Mouse (Mus musculus): ENCODE data around the gene Mapk7.

Mapk7 gene

DNA sequence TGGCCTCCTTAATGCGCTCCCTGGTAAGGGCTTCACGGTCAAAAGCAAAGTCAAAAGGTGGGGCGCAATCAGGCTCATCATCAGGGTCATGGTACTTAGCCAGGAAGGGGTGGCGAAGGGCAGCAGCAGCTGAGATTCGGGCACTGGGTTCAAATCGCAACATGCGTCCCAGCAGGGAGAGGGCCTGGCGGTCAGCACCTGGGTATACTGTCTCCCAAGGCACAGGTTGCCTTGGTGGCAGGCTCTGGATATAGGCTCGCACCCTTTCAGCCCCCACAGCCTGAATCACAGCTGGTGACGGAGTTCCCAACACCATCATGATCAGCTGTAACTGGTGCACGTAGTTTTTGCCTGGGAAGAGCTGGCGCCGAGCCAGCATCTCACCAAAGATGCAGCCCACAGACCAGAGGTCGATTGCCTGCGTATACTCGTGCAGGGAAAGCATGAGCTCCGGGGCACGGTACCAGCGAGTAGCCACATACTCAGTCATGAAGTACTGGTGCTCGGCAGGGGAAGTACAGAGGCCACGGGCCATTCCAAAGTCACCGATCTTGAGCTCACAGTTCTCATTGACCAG lies 3.2 kb downstream of the Mapk7 start:
- no peak for DNase-seq (ENCODE audit: low spot score in 2 of 2)

DNA sequence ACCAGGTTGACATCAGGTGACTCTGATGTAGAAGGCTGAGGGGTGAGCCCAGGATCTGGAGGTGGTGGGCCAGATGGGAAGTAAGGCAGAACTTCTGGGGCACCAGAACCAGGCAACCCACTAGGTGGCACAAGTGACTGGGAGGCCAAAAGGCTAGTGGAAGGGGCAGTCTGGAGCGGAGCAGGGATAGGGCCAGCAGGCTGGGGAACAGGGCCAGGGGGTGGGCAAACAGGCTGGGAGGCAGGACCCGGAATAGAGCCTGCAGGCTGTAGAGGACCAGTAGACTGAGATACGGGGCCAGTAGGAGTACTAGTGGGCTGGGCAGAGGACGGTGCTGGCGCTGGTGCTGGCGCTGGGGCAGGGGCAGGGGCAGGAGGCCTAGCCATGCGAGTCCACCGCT lies 4.3 kb downstream of the Mapk7 start:
- DNase-seq (ENCODE audit: low spot score in 2 of 2) = no peak

GRCm38 (mm10) chr11:61489085-61489484 lies 5.1 kb downstream of the Mapk7 start:
- DNase-seq (ENCODE audit: low spot score in 2 of 2) = no peak

DNA sequence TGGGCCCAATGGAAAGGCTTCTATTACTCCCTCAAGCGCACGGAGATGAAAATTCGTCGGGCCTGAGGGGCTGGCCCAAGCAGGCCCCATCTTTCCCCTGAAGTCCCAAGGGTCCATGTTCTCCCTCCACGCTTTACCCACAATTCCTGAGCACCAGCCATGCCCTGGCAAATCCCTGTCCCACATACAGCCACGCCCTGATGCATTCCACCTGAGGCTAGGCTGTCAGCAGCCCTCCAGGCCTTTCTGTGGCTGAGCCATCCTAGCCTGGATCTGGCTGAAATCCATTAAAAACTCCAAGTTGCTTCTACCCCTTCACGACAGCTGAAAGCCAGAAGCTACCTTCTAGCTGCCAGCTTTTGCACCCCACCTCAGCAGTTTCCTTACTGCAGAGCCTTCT lies 6.3 kb downstream of the Mapk7 start:
- DNase-seq (ENCODE audit: low spot score in 2 of 2) = no peak

- no peak for DNase-seq (ENCODE audit: low spot score in 2 of 2)
Measured at GRCm38 (mm10) chr11:61487401-61487800, 6.8 kb downstream of the Mapk7 start.

DNA sequence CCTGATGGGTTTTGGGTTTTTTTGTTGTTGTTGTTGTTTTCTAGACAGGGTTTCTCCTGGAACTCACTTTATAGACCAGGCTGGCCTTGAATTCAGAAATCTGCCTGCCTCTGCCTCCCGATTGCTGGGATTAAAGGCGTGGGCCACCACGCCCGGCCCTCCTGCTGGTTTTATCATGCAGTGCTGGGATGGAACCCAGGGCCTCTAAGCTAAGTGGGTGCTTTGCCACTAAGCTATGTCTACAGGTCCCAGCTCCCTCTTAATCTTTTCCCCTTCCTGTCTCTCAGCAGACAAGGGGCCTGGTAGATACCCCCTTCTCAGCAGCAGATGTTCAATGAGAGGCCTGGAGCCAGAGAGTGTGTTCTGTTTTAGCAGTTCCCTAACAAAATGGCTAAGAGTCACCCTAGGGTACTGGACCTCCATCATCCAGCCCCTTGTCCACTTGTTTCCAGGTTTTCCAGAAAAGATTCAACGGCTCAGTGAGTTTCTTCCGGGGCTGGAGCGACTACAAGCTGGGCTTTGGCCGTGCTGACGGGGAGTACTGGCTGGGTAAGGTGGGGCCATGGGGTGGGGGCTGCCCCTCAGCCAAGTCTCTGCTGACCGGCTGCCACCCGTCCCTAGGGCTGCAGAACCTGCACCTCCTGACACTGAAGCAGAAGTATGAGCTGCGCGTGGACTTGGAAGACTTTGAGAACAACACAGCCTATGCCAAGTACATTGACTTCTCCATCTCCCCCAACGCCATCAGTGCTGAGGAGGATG lies 7.6 kb downstream of the Mapk7 start:
- no peak for DNase-seq (ENCODE audit: low spot score in 2 of 2)

GRCm38 (mm10) chr11:61485541-61486457 lies 8.4 kb downstream of the Mapk7 start:
- DNase-seq (ENCODE audit: low spot score in 2 of 2) = no peak

DNA sequence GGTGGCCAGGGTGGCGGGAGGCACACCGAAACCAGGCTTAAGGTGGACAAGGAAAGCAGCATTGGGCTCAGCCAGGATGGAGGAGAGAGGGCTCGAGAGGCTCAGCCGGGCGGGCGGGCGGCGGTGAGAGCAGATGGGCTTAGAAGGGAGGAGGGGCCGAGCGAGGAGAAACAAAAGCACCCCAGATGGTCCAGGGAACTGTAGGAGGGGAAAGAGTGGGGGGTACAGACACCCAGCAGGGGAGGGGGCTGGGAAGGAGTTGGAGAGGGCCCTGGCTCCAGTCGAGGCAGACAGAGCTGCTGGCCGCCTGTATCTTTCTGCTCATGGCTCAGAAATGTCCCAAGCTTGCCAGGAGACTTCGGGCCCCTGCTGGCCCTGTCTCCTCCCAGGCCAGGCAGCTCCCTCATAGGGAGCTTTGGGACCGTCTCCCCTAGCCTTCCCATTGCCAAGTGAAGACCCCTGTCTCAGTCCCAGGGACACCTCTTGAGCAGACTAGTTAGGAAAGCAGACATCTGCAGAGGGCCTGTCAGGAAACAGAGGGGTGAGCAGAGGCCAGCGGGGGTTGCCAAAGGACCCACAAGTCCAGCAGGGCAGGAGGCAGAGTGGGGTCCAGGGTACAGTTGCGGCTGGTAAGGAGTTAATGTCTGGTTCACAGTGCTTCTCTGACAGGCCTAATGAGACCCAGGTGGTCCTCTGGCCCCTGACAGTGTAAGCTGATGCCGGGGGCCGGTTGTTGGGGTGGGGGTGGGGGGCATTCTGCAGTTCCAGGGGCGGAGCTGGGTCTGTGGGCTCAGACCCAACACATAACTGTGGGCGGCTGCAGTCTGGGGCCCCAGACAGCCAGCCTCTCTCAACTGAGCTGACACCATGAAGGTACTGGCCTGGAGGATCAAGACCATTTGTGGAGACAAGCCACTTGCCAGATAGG lies 9.3 kb downstream of the Mapk7 start, which contains the start of gene Mfap4:
TSS of gene Mfap4 (plus strand) at position 819 of the 928 bp plus-strand sequence.
- no peak for DNase-seq (ENCODE audit: low spot score in 2 of 2)

- no peak for DNase-seq (ENCODE audit: low spot score in 2 of 2)
Measured at GRCm38 (mm10) chr11:61484256-61484612, 10.0 kb downstream of the Mapk7 start.

- DNase-seq (ENCODE audit: low spot score in 2 of 2) = no peak
Measured at GRCm38 (mm10) chr11:61483226-61483845, 10.9 kb downstream of the Mapk7 start.

DNA sequence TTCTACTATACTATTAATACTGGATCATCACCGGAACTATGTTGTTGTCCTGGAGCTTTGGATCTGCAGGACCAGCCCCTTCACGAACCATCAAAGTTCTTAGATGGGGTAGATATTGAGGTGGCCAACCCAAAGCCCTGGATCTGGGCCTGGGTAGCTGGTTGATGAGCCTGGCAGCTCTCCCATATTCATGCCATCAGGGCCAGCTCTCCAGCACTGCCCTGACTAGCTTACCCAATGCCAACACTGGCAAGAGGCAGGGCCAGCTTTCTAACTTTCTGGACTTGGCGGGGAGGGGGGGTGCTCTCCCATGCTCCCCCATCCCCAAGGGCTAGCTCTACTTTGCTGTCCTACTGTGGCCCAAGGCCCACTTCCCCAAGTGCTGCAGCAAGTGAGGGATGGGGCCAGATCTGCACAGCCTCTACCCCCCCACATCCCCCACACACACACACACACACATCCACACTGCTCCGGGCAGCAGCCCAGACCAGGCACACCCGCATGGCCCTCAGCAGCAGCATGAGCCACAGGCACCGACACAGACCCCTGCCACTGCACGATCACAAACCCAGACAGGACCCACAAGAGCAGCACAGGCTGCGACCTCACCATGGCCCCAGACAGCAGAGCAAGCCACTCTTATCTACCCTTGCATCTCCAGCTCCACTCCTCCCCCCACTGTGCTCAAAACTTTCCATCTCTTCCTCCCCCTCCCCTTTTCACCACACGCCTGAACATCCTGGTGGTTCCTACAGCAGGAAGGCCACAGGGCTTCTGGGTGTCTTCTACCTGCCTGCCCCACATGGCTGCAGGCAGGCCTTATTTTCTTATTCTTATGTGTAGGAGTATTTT lies 12.7 kb downstream of the Mapk7 start:
- DNase-seq (ENCODE audit: low spot score in 2 of 2) = no peak

DNA sequence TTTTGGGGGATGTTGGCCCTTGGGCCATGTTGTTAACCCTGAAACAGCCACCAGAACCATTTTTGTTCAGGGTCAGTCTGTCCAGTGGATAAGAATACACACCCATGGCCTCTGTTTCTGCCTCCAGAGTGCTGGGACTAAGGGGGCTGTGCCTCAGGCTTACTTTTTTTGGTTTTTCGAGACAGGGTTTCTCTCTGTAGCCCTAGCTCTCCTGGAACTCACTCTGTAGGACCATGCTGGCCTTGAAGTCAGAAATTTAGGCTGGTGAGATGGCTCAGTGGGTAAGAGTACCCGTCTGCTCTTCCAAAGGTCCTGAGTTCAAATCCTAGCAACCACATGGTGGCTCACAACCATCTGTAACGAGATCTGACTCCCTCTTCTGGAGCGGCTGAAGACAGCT lies 15.4 kb downstream of the Mapk7 start:
- no peak for DNase-seq (ENCODE audit: low spot score in 2 of 2)

DNA sequence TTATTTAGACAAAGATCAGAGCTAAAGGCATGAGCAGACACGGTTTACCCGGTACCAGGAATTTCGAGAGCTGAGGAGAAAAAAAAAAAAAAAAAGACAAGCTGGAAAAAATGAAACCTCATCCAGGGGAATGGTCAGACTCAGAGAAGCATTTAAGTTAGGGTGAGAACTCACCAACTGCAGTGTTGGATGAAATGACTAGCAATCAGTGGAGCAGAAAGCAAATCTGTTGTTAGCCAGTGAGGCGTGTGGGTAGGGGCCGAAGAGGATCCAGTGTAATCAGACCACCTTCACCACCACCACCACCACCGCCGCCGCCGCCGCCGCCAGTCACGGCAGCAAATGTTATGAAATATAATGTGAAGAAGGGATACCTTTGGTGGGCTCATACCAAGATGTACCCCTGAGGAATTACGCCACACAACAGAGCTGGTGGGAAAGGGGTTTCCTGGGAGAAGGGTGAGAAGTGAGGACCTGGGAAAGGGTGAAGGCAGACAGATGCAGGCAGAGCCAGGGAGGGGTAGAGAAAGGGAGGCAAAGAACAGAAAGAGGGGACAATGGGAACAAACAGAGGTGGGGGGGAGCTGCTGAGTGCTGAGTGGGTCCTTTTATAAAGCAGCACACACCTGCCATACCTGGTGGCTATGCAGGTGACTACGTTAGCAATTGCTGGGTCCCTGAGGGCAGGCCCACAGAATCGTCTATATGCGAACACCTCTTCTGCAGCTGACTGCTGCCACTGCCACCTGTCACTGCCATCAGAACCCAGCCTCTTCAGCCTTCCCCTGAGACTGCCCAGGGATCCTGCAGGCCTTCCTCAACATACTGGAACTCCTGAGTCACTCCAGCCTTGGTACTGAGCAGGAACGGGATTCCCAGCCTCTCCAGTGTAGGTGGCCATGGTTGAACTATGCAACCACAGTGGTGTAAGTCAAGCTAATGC lies 16.4 kb downstream of the Mapk7 start:
- DNase-seq (ENCODE audit: low spot score in 2 of 2) = no peak

DNA sequence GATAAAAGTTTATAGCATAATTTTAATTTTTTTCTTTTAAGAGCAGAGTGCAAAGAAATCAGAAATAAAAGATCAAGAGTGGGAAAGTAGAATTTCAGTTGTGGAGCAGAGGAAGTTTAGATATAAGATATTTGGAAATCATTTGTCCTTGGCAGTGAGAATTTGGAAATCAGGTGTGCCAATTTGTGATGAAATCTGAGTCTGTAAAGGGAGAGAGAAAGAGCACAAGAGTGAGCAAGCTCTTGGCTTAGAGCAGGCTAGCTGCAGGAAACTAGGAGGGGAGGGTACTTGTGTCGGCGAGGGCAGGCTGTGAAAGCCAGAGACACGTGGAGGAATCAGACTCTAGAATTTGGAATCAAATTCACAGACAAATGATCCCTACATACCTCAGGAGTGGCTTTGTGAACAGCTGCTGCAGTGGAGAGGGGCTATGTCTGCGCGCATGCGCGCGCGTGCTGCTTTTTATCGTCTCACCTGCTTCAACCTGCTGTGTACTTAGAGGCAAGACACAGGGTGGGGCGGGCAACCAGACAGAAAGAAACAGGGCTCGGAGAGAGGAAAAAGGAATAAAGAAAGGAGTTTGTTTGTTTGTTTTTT lies 17.3 kb downstream of the Mapk7 start:
- DNase-seq (ENCODE audit: low spot score in 2 of 2) = no peak

DNA sequence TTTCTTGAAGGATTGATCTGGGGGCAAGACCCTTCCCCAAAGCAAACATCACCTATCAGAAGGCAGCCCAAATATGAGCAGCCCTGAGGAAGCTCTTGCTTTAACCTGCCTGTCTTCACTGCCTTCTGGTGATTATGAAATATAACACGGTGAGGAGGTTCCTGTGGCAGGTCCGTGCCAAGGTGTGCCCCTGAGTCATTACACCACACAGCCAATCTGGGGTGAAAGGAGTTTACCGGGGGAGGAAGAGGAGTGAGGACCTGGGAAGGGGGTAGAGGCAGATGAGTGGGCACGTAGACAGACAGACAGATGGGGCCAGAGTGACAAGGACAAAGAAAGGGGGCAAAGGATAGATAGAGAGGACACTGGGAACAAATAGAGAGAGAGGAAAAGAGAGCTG lies 20.6 kb downstream of the Mapk7 start:
- peak in 1 of 2 experiments; percentile 59 for DNase-seq (ENCODE audit: low spot score in 2 of 2)

- no peak for DNase-seq (ENCODE audit: low spot score in 2 of 2)
Measured at GRCm38 (mm10) chr11:61470880-61471279, 23.3 kb downstream of the Mapk7 start.

- DNase-seq (ENCODE audit: low spot score in 2 of 2) = peak in 1 of 2 experiments; percentile 49
Measured at GRCm38 (mm10) chr11:61469317-61469917, 24.8 kb downstream of the Mapk7 start.

DNA sequence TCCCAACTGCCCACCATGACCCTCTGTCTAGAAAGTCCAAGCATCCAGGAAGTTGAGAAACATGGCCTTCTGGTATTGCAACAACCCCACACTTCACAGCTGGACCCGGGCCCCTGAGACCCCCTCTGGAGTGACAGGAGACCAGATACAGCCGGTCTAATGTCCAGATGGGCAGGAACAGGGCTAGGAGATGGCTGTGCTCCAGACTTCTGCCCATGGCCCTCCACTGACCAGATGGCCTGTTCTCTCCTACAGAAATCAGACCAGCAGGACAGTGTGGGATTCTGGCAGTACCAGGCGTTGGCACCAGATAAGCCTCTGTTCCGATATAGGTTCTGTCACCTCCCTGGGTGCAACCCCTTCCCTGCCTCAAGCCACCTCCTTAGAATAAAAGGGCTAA lies 25.7 kb downstream of the Mapk7 start:
- no peak for DNase-seq (ENCODE audit: low spot score in 2 of 2)
